In the genomic region with DNA sequence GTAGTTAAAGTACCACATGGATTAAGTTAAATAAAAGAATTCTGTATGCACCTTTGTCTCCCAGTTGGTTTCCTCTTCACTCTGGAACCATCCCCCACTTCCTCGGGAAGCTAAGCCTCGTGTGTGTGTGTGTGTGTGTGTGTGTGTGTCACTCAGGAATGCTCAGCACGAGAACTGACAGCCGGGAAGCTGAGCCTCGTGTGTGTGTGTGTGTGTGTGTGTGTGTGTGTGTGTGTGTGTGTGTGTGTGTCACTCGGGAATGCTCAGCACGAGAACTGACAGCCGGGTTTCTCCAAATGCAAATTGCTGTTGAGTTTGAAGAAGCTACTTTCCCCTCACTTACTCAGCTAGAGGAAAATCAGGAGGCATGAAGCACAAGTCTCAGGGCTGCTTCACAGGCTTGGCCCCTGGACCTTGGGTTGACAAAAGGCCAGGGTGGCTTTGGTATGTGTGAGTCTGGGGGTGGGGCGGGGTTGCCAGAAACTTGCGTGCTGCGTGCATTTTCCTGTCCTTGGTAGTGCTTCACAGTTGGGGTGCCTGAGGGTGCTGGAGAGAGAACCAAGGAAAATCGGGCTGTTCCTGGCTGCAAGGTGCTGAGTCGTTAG, we compare ENCODE assay signal across 10 mouse cellular contexts. TPM values are rescaled to one million over a fixed set of nuclear protein-coding genes. Genes with fewer than 3 reads are reported as not detected.
DNase-seq lines count a peak whose midpoint lies in the region; ATAC-seq lines count a peak whose summit lies in the region.
"Had no signal": no experiment of that assay in that cellular context is flagged by ENCODE, and none has a peak within 500 bp of the region (broad histone marks: within the 10 kb centered on the region; RNA-seq: fewer than 3 reads in every experiment).

No protein-coding gene starts in this region.

- peaks cover 11% of the 10 kb centered on the region for H3K4me1 ChIP-seq in forebrain, embryonic 12.5 days

- no peaks in the 10 kb centered on the region for H3K9me3 ChIP-seq in forebrain, embryonic 12.5 days

- no peak overlapping the region for H3K27ac ChIP-seq in forebrain, embryonic 12.5 days

- WGBS in forebrain, embryonic 12.5 days: 22% methylated on average over 13 of the region's 13 CpGs

- no peak overlapping the region for H3K4me3 ChIP-seq in forebrain, embryonic 12.5 days (replicated peaks)

- 0 out of 2 replicates have a peak, but pooled peaks have one; percentile 45 for ATAC-seq in forebrain, embryonic 12.5 days (ENCODE audit: low FRiP score)
- no peak for ATAC-seq in frontal cortex, adult (ENCODE audit: low TSS enrichment)

- H3K4me2 ChIP-seq in forebrain, embryonic 12.5 days: no peak overlapping the region

- H3K36me3 ChIP-seq in forebrain, embryonic 12.5 days (replicated peaks): peaks cover 9% of the 10 kb centered on the region; the same call in 1 of the 2 replicates

- DNase-seq in gastrocnemius, postnatal 10 days: peak; percentile 47
- no peak for DNase-seq in gastrocnemius, adult 18-20 months (ENCODE audit: low spot score)
- DNase-seq in kidney, adult 11 months: peak; percentile 32
- DNase-seq in mesoderm, embryonic 11.5 days (ENCODE audit: low read depth, low spot score): peak; percentile 36
- DNase-seq in spleen, postnatal 4 days (ENCODE audit: low spot score in 2 of 2): no peak
- DNase-seq in ovary, postnatal 36 days (ENCODE audit: low spot score): no peak

- no peak overlapping the region for H3K9ac ChIP-seq in forebrain, embryonic 12.5 days

- H3K27me3 ChIP-seq in forebrain, embryonic 12.5 days: no peaks in the 10 kb centered on the region

RNA-seq across cellular contexts. Expression of gene Pgpep1l, which starts 30.3 kb away (rescaled TPM):
- 10 to 100 TPM in 1 of 2 experiments, 1 to 10 TPM in 1; 6.6 to 10.7 TPM for total RNA-seq in gastrocnemius, postnatal 10 days (2021)
- total RNA-seq in gastrocnemius, adult 18-20 months (2021): 1 to 10 TPM; 4.2 to 4.6 TPM
- not detected in 2 replicates for polyA plus RNA-seq in forebrain, embryonic 12.5 days (2016; fragmentation: Nextera tagmentation; extraction: Ambion mirVana)
- polyA plus RNA-seq: C2C12; neural tube, embryonic 14.5 days had no signal

RNA-seq across cellular contexts. Expression of gene Fam169b, which starts 39.9 kb away (rescaled TPM):
- total RNA-seq in gastrocnemius, postnatal 10 days (2021): 1 to 10 TPM; 1.1 to 2.9 TPM
- total RNA-seq in gastrocnemius, adult 18-20 months (2021): under 1 TPM; 0.14 to 0.23 TPM
- polyA plus RNA-seq in forebrain, embryonic 12.5 days (2016; fragmentation: Nextera tagmentation; extraction: Ambion mirVana): 0.49 and 0.74 TPM in 2 replicates
- polyA plus RNA-seq: neural tube, embryonic 14.5 days had no signal

Comparison
In these comparisons a context has a peak if more than half of its experiments do, and no peak if none do; other contexts are left out.
1. DNase-seq: peak in gastrocnemius, postnatal 10 days (single experiment), kidney, adult 11 months (single experiment) and mesoderm, embryonic 11.5 days (single experiment); none in gastrocnemius, adult 18-20 months (single experiment), spleen, postnatal 4 days (0 of 2) and ovary, postnatal 36 days (single experiment).